Mouse (Mus musculus): ENCODE data around the gene Cntln.

DNA sequence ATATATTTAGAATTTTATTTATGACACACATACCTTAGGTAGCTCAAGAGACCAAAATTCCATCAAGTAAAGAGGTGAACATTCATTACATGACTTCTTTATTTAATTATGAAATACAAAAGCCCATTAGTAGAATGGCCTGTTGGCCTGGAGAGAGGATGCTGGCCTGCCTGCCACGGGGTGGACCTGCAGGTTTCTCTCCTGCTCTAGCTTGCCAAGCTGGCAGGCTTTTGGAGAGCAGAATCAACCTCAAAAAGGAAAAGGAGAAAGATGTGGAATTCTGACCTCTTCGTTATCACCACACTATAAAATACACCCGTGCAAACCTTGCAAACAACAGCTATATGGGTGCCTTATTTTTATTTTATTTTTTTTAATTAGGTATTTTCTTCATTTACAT lies 45.6 kb upstream of the Cntln start:
- TF ChIP-seq POLR2A (IDR thresholded peaks at IDR 0.05; ENCODE audit: extremely low read depth, insufficient read depth, low read length) (no peak), CTCF (IDR thresholded peaks at IDR 0.05; ENCODE audit: extremely low read depth, insufficient read depth, low read length) (no peak)

Data from cortical plate, adult 2 months (tissue).